Mouse (Mus musculus): ENCODE results near the gene Lcp1. TPM values are rescaled to one million over a fixed set of nuclear protein-coding genes. Genes with fewer than 3 reads are reported as not detected.

The Lcp1 gene
- polyA plus RNA-seq, 1 experiment from 2014 or later, result 36.1 TPM

GRCm38 (mm10) chr14:75236636-75237003 lies 105.7 kb downstream of the Lcp1 start:
- Histone ChIP-seq H3K27ac (ENCODE audit: poor library complexity, severe bottlenecking) (no peak overlapping the region), H3K4me1 (replicated peaks) (no peaks in the 10 kb centered on the region), H3K27me3 (replicated peaks) (no peaks in the 10 kb centered on the region), H3K36me3 (no peaks in the 10 kb centered on the region), H3K9me3 (replicated peaks) (no peaks in the 10 kb centered on the region), H3K9ac (no peak overlapping the region), H3K4me2 (no peak overlapping the region), H3K4me3 (no peak overlapping the region)
- 82% methylated on average over 4 of the region's 4 CpGs for WGBS
- no peak for ATAC-seq (ENCODE audit: insufficient number of reproducible peaks, low FRiP score)

- no peaks in the 10 kb centered on the region for H3K36me3 ChIP-seq
- no peaks in the 10 kb centered on the region for H3K27me3 ChIP-seq (replicated peaks)
- no peak overlapping the region for H3K4me2 ChIP-seq
- no peak overlapping the region for H3K4me3 ChIP-seq
- H3K27ac ChIP-seq (ENCODE audit: poor library complexity, severe bottlenecking), result no peak overlapping the region
- WGBS, result 77% methylated on average over 8 of the region's 8 CpGs
- H3K4me1 ChIP-seq (replicated peaks), result no peaks in the 10 kb centered on the region
- H3K9me3 ChIP-seq (replicated peaks), result no peaks in the 10 kb centered on the region
- ATAC-seq (ENCODE audit: insufficient number of reproducible peaks, low FRiP score), result no peak
- H3K9ac ChIP-seq, result no peak overlapping the region
Observed at GRCm38 (mm10) chr14:75237096-75237495, 106.2 kb downstream of the Lcp1 start.

- no peaks in the 10 kb centered on the region for H3K36me3 ChIP-seq
- 71% methylated on average over 6 of the region's 6 CpGs for WGBS
- H3K4me2 ChIP-seq, result no peak overlapping the region
- no peak overlapping the region for H3K9ac ChIP-seq
- no peak overlapping the region for H3K4me3 ChIP-seq
- H3K4me1 ChIP-seq (replicated peaks), result no peaks in the 10 kb centered on the region
- ATAC-seq (ENCODE audit: insufficient number of reproducible peaks, low FRiP score), result peak; percentile 68; the same call in 1 of the 2 replicates
- H3K27ac ChIP-seq (ENCODE audit: poor library complexity, severe bottlenecking), result no peak overlapping the region
- H3K9me3 ChIP-seq (replicated peaks), result no peaks in the 10 kb centered on the region
- H3K27me3 ChIP-seq (replicated peaks), result no peaks in the 10 kb centered on the region
Observed at GRCm38 (mm10) chr14:75238054-75238692, 107.3 kb downstream of the Lcp1 start.

- Histone ChIP-seq H3K36me3 (no peaks in the 10 kb centered on the region), H3K9me3 (replicated peaks) (no peaks in the 10 kb centered on the region), H3K9ac (no peak within 1 kb of the TSS), H3K27ac (ENCODE audit: poor library complexity, severe bottlenecking) (no peak within 1 kb of the TSS), H3K4me3 (no peak within 1 kb of the TSS), H3K4me1 (replicated peaks) (no peaks in the 10 kb centered on the region), H3K27me3 (replicated peaks) (no peaks in the 10 kb centered on the region), H3K4me2 (no peak within 1 kb of the TSS)
- WGBS, result 80% methylated on average over 5 of the region's 5 CpGs
- no peak for ATAC-seq (ENCODE audit: insufficient number of reproducible peaks, low FRiP score)
Observed at GRCm38 (mm10) chr14:75242087-75242486, 111.2 kb downstream of the Lcp1 start, which contains the start of gene Cpb2. TSS of gene Cpb2 (plus strand) at chr14:75242287.

- Histone ChIP-seq H3K27ac (ENCODE audit: poor library complexity, severe bottlenecking) (no peak overlapping the region), H3K4me1 (replicated peaks) (no peaks in the 10 kb centered on the region)
- 70% methylated on average over 11 of the region's 11 CpGs for WGBS
Observed at GRCm38 (mm10) chr14:75246024-75247000, 115.4 kb downstream of the Lcp1 start.

GRCm38 (mm10) chr14:75250432-75250831 lies 119.5 kb downstream of the Lcp1 start:
- 71% methylated on average over 3 of the region's 3 CpGs for WGBS

More at GRCm38 (mm10) chr14:75246024-75247000, 115.4 kb downstream of the Lcp1 start:
- Histone ChIP-seq H3K27me3 (replicated peaks) (no peaks in the 10 kb centered on the region), H3K4me2 (no peak overlapping the region), H3K4me3 (no peak overlapping the region), H3K9ac (no peak overlapping the region), H3K9me3 (replicated peaks) (no peaks in the 10 kb centered on the region), H3K36me3 (no peaks in the 10 kb centered on the region)
- ATAC-seq (ENCODE audit: insufficient number of reproducible peaks, low FRiP score), result no peak

GRCm38 (mm10) chr14:75256521-75256920 lies 125.6 kb downstream of the Lcp1 start:
- 40% methylated on average over 5 of the region's 5 CpGs for WGBS
- no peak overlapping the region for H3K27ac ChIP-seq (ENCODE audit: poor library complexity, severe bottlenecking)
- no peak for ATAC-seq (ENCODE audit: insufficient number of reproducible peaks, low FRiP score)
- no peaks in the 10 kb centered on the region for H3K4me1 ChIP-seq (replicated peaks)
- H3K36me3 ChIP-seq, result no peaks in the 10 kb centered on the region
- H3K9ac ChIP-seq, result no peak overlapping the region
- H3K27me3 ChIP-seq (replicated peaks), result no peaks in the 10 kb centered on the region
- no peaks in the 10 kb centered on the region for H3K9me3 ChIP-seq (replicated peaks)
- H3K4me3 ChIP-seq, result no peak overlapping the region
- no peak overlapping the region for H3K4me2 ChIP-seq

More at GRCm38 (mm10) chr14:75250432-75250831, 119.5 kb downstream of the Lcp1 start:
- no peaks in the 10 kb centered on the region for H3K27me3 ChIP-seq (replicated peaks)
- no peaks in the 10 kb centered on the region for H3K9me3 ChIP-seq (replicated peaks)
- H3K4me1 ChIP-seq (replicated peaks), result no peaks in the 10 kb centered on the region
- no peak overlapping the region for H3K9ac ChIP-seq
- no peak for ATAC-seq (ENCODE audit: insufficient number of reproducible peaks, low FRiP score)
- no peak overlapping the region for H3K4me2 ChIP-seq
- H3K27ac ChIP-seq (ENCODE audit: poor library complexity, severe bottlenecking), result no peak overlapping the region
- H3K4me3 ChIP-seq, result no peak overlapping the region
- no peaks in the 10 kb centered on the region for H3K36me3 ChIP-seq

GRCm38 (mm10) chr14:75269531-75269930 lies 138.6 kb downstream of the Lcp1 start:
- H3K27me3 ChIP-seq (replicated peaks), result no peaks in the 10 kb centered on the region

GRCm38 (mm10) chr14:75279716-75280115 lies 148.8 kb downstream of the Lcp1 start:
- ATAC-seq (ENCODE audit: insufficient number of reproducible peaks, low FRiP score), result no peak
- no peak overlapping the region for H3K4me2 ChIP-seq
- H3K27ac ChIP-seq (ENCODE audit: poor library complexity, severe bottlenecking), result no peak overlapping the region
- H3K4me3 ChIP-seq, result no peak overlapping the region
- no peak overlapping the region for H3K9ac ChIP-seq
- WGBS, result 83% methylated on average over 6 of the region's 6 CpGs
- 0 out of 2 replicates have a peak, but pooled peaks cover 5% of the 10 kb centered on the region for H3K27me3 ChIP-seq (replicated peaks)
- H3K9me3 ChIP-seq (replicated peaks), result no peaks in the 10 kb centered on the region
- no peaks in the 10 kb centered on the region for H3K36me3 ChIP-seq
- no peaks in the 10 kb centered on the region for H3K4me1 ChIP-seq (replicated peaks)

More at GRCm38 (mm10) chr14:75269531-75269930, 138.6 kb downstream of the Lcp1 start:
- Histone ChIP-seq H3K9ac (no peak overlapping the region), H3K9me3 (replicated peaks) (no peaks in the 10 kb centered on the region), H3K4me2 (no peak overlapping the region), H3K27ac (ENCODE audit: poor library complexity, severe bottlenecking) (no peak overlapping the region), H3K4me1 (replicated peaks) (no peaks in the 10 kb centered on the region), H3K4me3 (no peak overlapping the region), H3K36me3 (no peaks in the 10 kb centered on the region)
- ATAC-seq (ENCODE audit: insufficient number of reproducible peaks, low FRiP score), result no peak
- WGBS, result 64% methylated on average over 5 of the region's 5 CpGs

- Histone ChIP-seq H3K4me1 (replicated peaks) (0 out of 2 replicates have a peak, but pooled peaks cover 3% of the 10 kb centered on the region), H3K27ac (ENCODE audit: poor library complexity, severe bottlenecking) (no peak overlapping the region), H3K4me3 (no peak overlapping the region), H3K4me2 (no peak overlapping the region), H3K36me3 (no peaks in the 10 kb centered on the region), H3K9me3 (replicated peaks) (no peaks in the 10 kb centered on the region), H3K27me3 (replicated peaks) (0 out of 2 replicates have a peak, but pooled peaks cover 5% of the 10 kb centered on the region), H3K9ac (no peak overlapping the region)
- WGBS, result 41% methylated on average over 5 of the region's 5 CpGs
- ATAC-seq (ENCODE audit: insufficient number of reproducible peaks, low FRiP score), result no peak
Observed at GRCm38 (mm10) chr14:75280406-75280805, 149.5 kb downstream of the Lcp1 start.
